Mouse (Mus musculus): ENCODE measurements around the gene Larp4b. TPM values are rescaled to one million over a fixed set of nuclear protein-coding genes. Genes with fewer than 3 reads are reported as not detected.

Larp4b gene
- total and polyA plus RNA-seq, 3 experiments: 17.0 to 75.3 (median 67.4) TPM

GRCm38 (mm10) chr13:9113735-9114134, 20.1 kb downstream of the Larp4b start:
- no peak for DNase-seq
- Histone ChIP-seq H3K79me2 (replicated peaks; ENCODE audit: control insufficient read depth, insufficient read depth, low read length) (peaks cover 7% of the 10 kb centered on the region), H3K27me3 (ENCODE audit: control insufficient read depth, insufficient read depth, low read length) (no peaks in the 10 kb centered on the region), H3K4me3 (no peak overlapping the region), H3K36me3 (ENCODE audit: control insufficient read depth, insufficient read depth, low read length) (peaks cover 5% of the 10 kb centered on the region; the same call in 1 of the 2 replicates), H3K4me1 (ENCODE audit: control insufficient read depth, insufficient read depth, low read length) (peaks cover 2% of the 10 kb centered on the region), H3K9ac (ENCODE audit: low read depth, low read length) (no peak overlapping the region), H3K27ac (no peak overlapping the region)
- WGBS: 85% methylated on average over 3 of the region's 3 CpGs
- TF ChIP-seq POLR2A (IDR thresholded peaks at IDR 0.05; ENCODE audit: insufficient read depth, low read depth, low read length) (no peak), EP300 (IDR thresholded peaks at IDR 0.05; ENCODE audit: insufficient read depth, low read depth, low read length) (no peak), CTCF (IDR thresholded peaks at IDR 0.05) (no peak)
- intact Hi-C loops (cut with DNase I): no loop called here

- TF ChIP-seq POLR2A (IDR thresholded peaks at IDR 0.05; ENCODE audit: insufficient read depth, low read depth, low read length) (no peak), CTCF (IDR thresholded peaks at IDR 0.05) (no peak), EP300 (IDR thresholded peaks at IDR 0.05; ENCODE audit: insufficient read depth, low read depth, low read length) (no peak)
- Histone ChIP-seq H3K27me3 (ENCODE audit: control insufficient read depth, insufficient read depth, low read length) (no peaks in the 10 kb centered on the region), H3K27ac (no peak overlapping the region), H3K79me2 (replicated peaks; ENCODE audit: control insufficient read depth, insufficient read depth, low read length) (peaks cover 3% of the 10 kb centered on the region), H3K4me3 (no peak overlapping the region), H3K4me1 (ENCODE audit: control insufficient read depth, insufficient read depth, low read length) (peaks cover 2% of the 10 kb centered on the region; the same call in 1 of the 2 replicates), H3K9ac (ENCODE audit: low read depth, low read length) (no peak overlapping the region), H3K36me3 (ENCODE audit: control insufficient read depth, insufficient read depth, low read length) (peaks cover 6% of the 10 kb centered on the region)
- intact Hi-C loops (cut with DNase I): no loop called here
- WGBS: 70% methylated on average over 10 of the region's 10 CpGs
- DNase-seq: no peak
Observed at GRCm38 (mm10) chr13:9120835-9121542, 27.3 kb downstream of the Larp4b start.

- TF ChIP-seq EP300 (IDR thresholded peaks at IDR 0.05; ENCODE audit: insufficient read depth, low read depth, low read length) (no peak), POLR2A (IDR thresholded peaks at IDR 0.05; ENCODE audit: insufficient read depth, low read depth, low read length) (no peak), CTCF (IDR thresholded peaks at IDR 0.05) (no peak)
- Histone ChIP-seq H3K79me2 (replicated peaks; ENCODE audit: control insufficient read depth, insufficient read depth, low read length) (peaks cover 3% of the 10 kb centered on the region), H3K4me1 (ENCODE audit: control insufficient read depth, insufficient read depth, low read length) (peaks cover 2% of the 10 kb centered on the region; the same call in 1 of the 2 replicates), H3K36me3 (ENCODE audit: control insufficient read depth, insufficient read depth, low read length) (peaks cover 4% of the 10 kb centered on the region), H3K4me3 (no peak overlapping the region), H3K27ac (no peak overlapping the region), H3K9ac (ENCODE audit: low read depth, low read length) (no peak overlapping the region), H3K27me3 (ENCODE audit: control insufficient read depth, insufficient read depth, low read length) (no peaks in the 10 kb centered on the region)
- no peak for DNase-seq
- 77% methylated on average over 4 of the region's 4 CpGs for WGBS
- intact Hi-C loops (cut with DNase I): no loop called here
Observed at GRCm38 (mm10) chr13:9122045-9122444, 28.4 kb downstream of the Larp4b start.

- no peak for TF ChIP-seq CTCF (IDR thresholded peaks at IDR 0.05)
- no peak for TF ChIP-seq EP300 (IDR thresholded peaks at IDR 0.05; ENCODE audit: insufficient read depth, low read depth, low read length)
- TF ChIP-seq POLR2A (IDR thresholded peaks at IDR 0.05; ENCODE audit: insufficient read depth, low read depth, low read length): no peak
- H3K36me3 ChIP-seq (ENCODE audit: control insufficient read depth, insufficient read depth, low read length): peaks cover 12% of the 10 kb centered on the region
- H3K9ac ChIP-seq (ENCODE audit: low read depth, low read length): no peak overlapping the region
- DNase-seq: no peak
- H3K4me3 ChIP-seq: no peak overlapping the region
- peaks cover 1% of the 10 kb centered on the region; the same call in 1 of the 2 replicates for H3K79me2 ChIP-seq (replicated peaks; ENCODE audit: control insufficient read depth, insufficient read depth, low read length)
- peaks cover 4% of the 10 kb centered on the region; the same call in 1 of the 2 replicates for H3K4me1 ChIP-seq (ENCODE audit: control insufficient read depth, insufficient read depth, low read length)
- no peaks in the 10 kb centered on the region for H3K27me3 ChIP-seq (ENCODE audit: control insufficient read depth, insufficient read depth, low read length)
- H3K27ac ChIP-seq: no peak overlapping the region
- intact Hi-C loops (cut with DNase I): no loop called here
- WGBS: 71% methylated on average over 7 of the region's 7 CpGs
Observed at GRCm38 (mm10) chr13:9125193-9125592, 31.5 kb downstream of the Larp4b start.

DNA sequence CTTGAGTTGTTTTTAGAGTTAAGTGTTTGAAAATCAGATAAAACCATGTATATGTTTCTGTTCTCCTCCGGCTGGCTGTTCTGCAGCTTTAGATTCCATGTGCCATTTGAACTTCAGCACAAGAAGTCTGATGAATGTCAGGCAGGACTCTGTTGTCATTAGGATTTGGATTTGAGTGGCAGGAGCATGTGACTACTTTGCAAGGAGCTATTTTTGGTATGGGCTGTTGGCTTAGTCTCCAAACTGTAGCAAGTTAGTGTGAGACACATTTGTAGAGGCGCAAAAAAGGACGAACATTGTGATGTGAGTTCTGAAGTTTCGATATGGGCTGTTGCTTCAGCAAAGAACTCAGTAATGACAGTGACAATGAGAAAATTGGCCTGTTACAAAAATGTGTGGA, 34.0 kb downstream of the Larp4b start:
- TF ChIP-seq EP300 (IDR thresholded peaks at IDR 0.05; ENCODE audit: insufficient read depth, low read depth, low read length) (no peak), CTCF (IDR thresholded peaks at IDR 0.05) (no peak), POLR2A (IDR thresholded peaks at IDR 0.05; ENCODE audit: insufficient read depth, low read depth, low read length) (peak; percentile 70)
- DNase-seq: peak in 1 of 2 experiments; percentile 42
- intact Hi-C loops (cut with DNase I): no loop called here
- peaks cover 1% of the 10 kb centered on the region; the same call in 1 of the 2 replicates for H3K79me2 ChIP-seq (replicated peaks; ENCODE audit: control insufficient read depth, insufficient read depth, low read length)
- peak overlapping the region; percentile 56; the same call in 1 of the 2 replicates for H3K9ac ChIP-seq (ENCODE audit: low read depth, low read length)
- peak overlapping the region; percentile 38 for H3K4me3 ChIP-seq
- peaks cover 24% of the 10 kb centered on the region for H3K36me3 ChIP-seq (ENCODE audit: control insufficient read depth, insufficient read depth, low read length)
- H3K27me3 ChIP-seq (ENCODE audit: control insufficient read depth, insufficient read depth, low read length): no peaks in the 10 kb centered on the region
- H3K4me1 ChIP-seq (ENCODE audit: control insufficient read depth, insufficient read depth, low read length): peaks cover 6% of the 10 kb centered on the region; the same call in 1 of the 2 replicates
- 50% methylated on average over 4 of the region's 4 CpGs for WGBS
- peak overlapping the region; percentile 81 for H3K27ac ChIP-seq

DNA sequence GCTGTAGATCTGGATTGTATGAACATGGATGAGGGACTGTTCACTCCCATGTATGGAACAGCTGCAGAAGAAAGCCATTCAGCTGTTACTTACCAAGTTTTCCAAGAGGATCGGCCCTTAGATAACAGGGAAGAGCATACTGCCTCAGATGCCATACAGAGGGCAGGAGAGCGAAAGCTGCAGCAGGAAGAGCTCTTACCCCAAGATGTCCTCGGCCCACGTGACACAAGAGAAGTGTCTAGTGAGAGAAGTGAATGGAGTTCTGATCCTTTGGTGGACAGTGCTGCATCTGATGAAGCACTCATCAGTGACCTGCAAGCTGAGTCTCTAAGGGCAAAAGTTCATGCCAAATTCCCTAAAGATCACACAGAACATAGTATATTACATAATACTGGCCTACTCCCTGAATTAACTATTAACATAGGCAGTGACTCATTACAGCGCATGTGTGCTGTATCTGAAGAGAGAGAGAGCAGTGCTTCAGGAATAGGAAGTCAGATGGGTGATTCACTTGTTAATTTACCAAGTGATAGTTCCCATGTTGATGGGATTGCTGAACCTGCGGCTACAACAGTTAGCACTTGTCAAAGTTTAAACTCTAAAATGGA, 35.1 kb downstream of the Larp4b start:
- peak overlapping the region; percentile 61 for H3K9ac ChIP-seq (ENCODE audit: low read depth, low read length)
- peaks cover 1% of the 10 kb centered on the region; the same call in 1 of the 2 replicates for H3K79me2 ChIP-seq (replicated peaks; ENCODE audit: control insufficient read depth, insufficient read depth, low read length)
- H3K4me1 ChIP-seq (ENCODE audit: control insufficient read depth, insufficient read depth, low read length): peaks cover 6% of the 10 kb centered on the region; the same call in 1 of the 2 replicates
- 57% methylated on average over 6 of the region's 6 CpGs for WGBS
- DNase-seq: peak; percentile 23 to 26
- H3K27ac ChIP-seq: peak overlapping the region; percentile 81
- peak overlapping the region; percentile 38 for H3K4me3 ChIP-seq
- H3K27me3 ChIP-seq (ENCODE audit: control insufficient read depth, insufficient read depth, low read length): no peaks in the 10 kb centered on the region
- intact Hi-C loops (cut with DNase I): no loop called here
- peaks cover 29% of the 10 kb centered on the region for H3K36me3 ChIP-seq (ENCODE audit: control insufficient read depth, insufficient read depth, low read length)
- TF ChIP-seq EP300 (IDR thresholded peaks at IDR 0.05; ENCODE audit: insufficient read depth, low read depth, low read length) (no peak), POLR2A (IDR thresholded peaks at IDR 0.05; ENCODE audit: insufficient read depth, low read depth, low read length) (no peak), CTCF (IDR thresholded peaks at IDR 0.05) (no peak)
